In genomic region chr2:60800921-60801558, GRCm38 (mm10) we compare ENCODE assay signal across 8 mouse cellular contexts.
DNase-seq lines count a peak whose midpoint lies in the region; ATAC-seq lines count a peak whose summit lies in the region.

No protein-coding gene starts in this region.

- H3K36me3 ChIP-seq in kidney, embryonic 14.5 days (ENCODE audit: control insufficient read depth, insufficient read depth, low read length): peaks cover 4% of the 10 kb centered on the region; the same call in 1 of the 2 replicates
- peaks cover 9% of the 10 kb centered on the region; the same call in 1 of the 2 replicates for H3K36me3 ChIP-seq in embryonic facial prominence, embryonic 13.5 days
- peaks cover 16% of the 10 kb centered on the region for H3K36me3 ChIP-seq in limb, embryonic 10.5 days

- WGBS in kidney, embryonic 14.5 days: 23% methylated on average over 15 of the region's 15 CpGs
- WGBS in embryonic facial prominence, embryonic 13.5 days: 29% methylated on average over 15 of the region's 15 CpGs
- 29% methylated on average over 15 of the region's 15 CpGs for WGBS in limb, embryonic 10.5 days

- no peaks in the 10 kb centered on the region for H3K9me3 ChIP-seq in kidney, embryonic 14.5 days (ENCODE audit: control insufficient read depth, low read length)
- no peaks in the 10 kb centered on the region for H3K9me3 ChIP-seq in embryonic facial prominence, embryonic 13.5 days
- no peaks in the 10 kb centered on the region for H3K9me3 ChIP-seq in limb, embryonic 10.5 days (replicated peaks)

- H3K4me2 ChIP-seq in kidney, embryonic 14.5 days (replicated peaks; ENCODE audit: low read depth, low read length): peak overlapping the region; percentile 31
- peak overlapping the region; percentile 46 for H3K4me2 ChIP-seq in embryonic facial prominence, embryonic 13.5 days

- peak overlapping the region; percentile 14; the same call in 1 of the 2 replicates for H3K4me3 ChIP-seq in kidney, embryonic 14.5 days (ENCODE audit: low read length)
- H3K4me3 ChIP-seq in embryonic facial prominence, embryonic 13.5 days: peak overlapping the region; percentile 17
- peak overlapping the region; percentile 19; the same call in 1 of the 2 replicates for H3K4me3 ChIP-seq in limb, embryonic 10.5 days

- no peak for DNase-seq in kidney, adult 11 months
- no peak for DNase-seq in limb, embryonic 10.5 days (ENCODE audit: low spot score)
- no peak for DNase-seq in testis, postnatal 10 days (ENCODE audit: low spot score)
- no peak for DNase-seq in cerebellum, postnatal 4 days (ENCODE audit: low spot score in 2 of 2)
- DNase-seq in ovary, adult 18-20 months (ENCODE audit: low spot score): no peak

- peaks cover 39% of the 10 kb centered on the region for H3K4me1 ChIP-seq in kidney, embryonic 14.5 days (ENCODE audit: control insufficient read depth, insufficient read depth, low read length)
- H3K4me1 ChIP-seq in embryonic facial prominence, embryonic 13.5 days: peaks cover 76% of the 10 kb centered on the region
- H3K4me1 ChIP-seq in limb, embryonic 10.5 days: peaks cover 56% of the 10 kb centered on the region

- no peaks in the 10 kb centered on the region for H3K27me3 ChIP-seq in kidney, embryonic 14.5 days (ENCODE audit: control insufficient read depth, insufficient read depth, low read length)
- no peaks in the 10 kb centered on the region for H3K27me3 ChIP-seq in embryonic facial prominence, embryonic 13.5 days
- no peaks in the 10 kb centered on the region for H3K27me3 ChIP-seq in limb, embryonic 10.5 days (ENCODE audit: low read depth, poor library complexity, severe bottlenecking)

- no peak overlapping the region for H3K27ac ChIP-seq in kidney, embryonic 14.5 days (ENCODE audit: low read depth, low read length)
- no peak overlapping the region for H3K27ac ChIP-seq in embryonic facial prominence, embryonic 13.5 days
- peak overlapping the region; percentile 7; the same call in 1 of the 2 replicates for H3K27ac ChIP-seq in limb, embryonic 10.5 days

- ATAC-seq in kidney, embryonic 14.5 days (ENCODE audit: low FRiP score, low TSS enrichment): peak; percentile 89
- ATAC-seq in embryonic facial prominence, embryonic 13.5 days (ENCODE audit: insufficient number of reproducible peaks, insufficient read depth, low FRiP score, low TSS enrichment, low read depth): no peak
- ATAC-seq in neutrophil, adult 5-6 weeks (ENCODE audit: extremely low read depth, insufficient number of reproducible peaks, low FRiP score, poor library complexity, severe bottlenecking): peak; percentile 64; the same call in 1 of the 2 replicates

- H3K9ac ChIP-seq in kidney, embryonic 14.5 days (ENCODE audit: low read depth, low read length): peak overlapping the region; percentile 42
- H3K9ac ChIP-seq in embryonic facial prominence, embryonic 13.5 days: no peak overlapping the region
